Mouse (Mus musculus) MEL (cell line): ENCODE data around the gene Itpk1. TPM values are rescaled to one million over a fixed set of nuclear protein-coding genes. Genes with fewer than 3 reads are reported as not detected.

Experiments
- DNase-seq: peaks from one replicate; pipeline ENCODE4 v3.0.0; 2011; ENCODE audit warnings: low read depth, low spot score
- H3K27ac ChIP-seq: 2 replicates; pipeline ENCODE4 v1.5.1; 2012; ENCODE audit warnings: low read depth, mild to moderate bottlenecking, control low read depth, low read length, moderate library complexity; ENCODE audit not compliant: control insufficient read depth
- H3K27me3 ChIP-seq, 2 experiments: fragments of 150-350 bp in 1 of 2; sonication (generic) in 1 of 2; 2 replicates each; pipeline ENCODE4 v1.6.1; 2012; ENCODE audit warnings: low read length in 2 of 2, mild to moderate bottlenecking in 2 of 2, improper control_type of control experiment in 1 of 2, moderate library complexity in 1 of 2; ENCODE audit not compliant: insufficient read depth in 2 of 2, control insufficient read depth in 1 of 2
- H3K36me3 ChIP-seq, 2 experiments: 2 replicates each; pipeline ENCODE4 v1.6.1; 2012 to 2014; ENCODE audit warnings: low read length in 2 of 2, improper control_type of control experiment in 1 of 2, inconsistent platforms in 1 of 2, mild to moderate bottlenecking in 1 of 2; ENCODE audit not compliant: insufficient read depth in 2 of 2, control insufficient read depth in 1 of 2
- H3K4me1 ChIP-seq, 2 experiments: fragments of 150-350 bp in 1 of 2; sonication (generic) in 1 of 2; 2 replicates each; pipeline ENCODE4 v1.6.1; 2012; ENCODE audit warnings: low read length in 2 of 2, improper control_type of control experiment in 1 of 2, mild to moderate bottlenecking in 1 of 2; ENCODE audit not compliant: insufficient read depth in 2 of 2, control insufficient read depth in 1 of 2
- H3K4me3 ChIP-seq, 2 experiments: fragments of 150-350 bp in 1 of 2; sonication (generic) in 1 of 2; 2 replicates each; pipeline ENCODE4 v1.5.1; 2012; ENCODE audit warnings: low read depth in 2 of 2, low read length in 2 of 2, mild to moderate bottlenecking in 2 of 2, moderate library complexity in 2 of 2, control low read depth in 1 of 2, improper control_type of control experiment in 1 of 2; ENCODE audit not compliant: control insufficient read depth in 1 of 2, insufficient read depth in 1 of 2
- H3K79me2 ChIP-seq: 2 replicates; pipeline ENCODE4 v1.6.1; 2012; ENCODE audit warnings: mild to moderate bottlenecking, low read length, moderate library complexity; ENCODE audit not compliant: control insufficient read depth, poor library complexity, insufficient read depth
- H3K9ac ChIP-seq: 2 replicates; pipeline ENCODE4 v1.6.1; 2012; ENCODE audit warnings: low read depth, mild to moderate bottlenecking, control low read depth, low read length, moderate library complexity; ENCODE audit not compliant: control insufficient read depth, poor library complexity, severe bottlenecking
- H3K9me3 ChIP-seq: fragments of 150-350 bp; sonication (generic); replicated peaks from 2 replicates; pipeline ENCODE4 v1.6.1; 2012; ENCODE audit warnings: mild to moderate bottlenecking, low read length, improper control_type of control experiment, moderate library complexity; ENCODE audit not compliant: insufficient read depth
- CHD1 ChIP-seq: IDR thresholded peaks from 2 replicates; pipeline ENCODE4 v1.6.1; 2012; ENCODE audit warnings: low read depth, mild to moderate bottlenecking, inconsistent platforms, low read length, improper control_type of control experiment
- CTCF ChIP-seq, 3 experiments: IDR thresholded peaks in 2 of 3; conservative IDR thresholded peaks in 1 of 3; 2 replicates each; pipeline ENCODE4 v1.5.1; 2011 to 2012; ENCODE audit warnings: low read length in 3 of 3, low read depth in 2 of 3, mild to moderate bottlenecking in 2 of 3, improper control_type of control experiment in 1 of 3, inconsistent platforms in 1 of 3, mixed read lengths in 1 of 3, moderate library complexity in 1 of 3; ENCODE audit not compliant: control insufficient read depth in 1 of 3, insufficient read depth in 1 of 3, poor library complexity in 1 of 3, severe bottlenecking in 1 of 3
- EP300 ChIP-seq, 2 experiments: IDR thresholded peaks; 2 replicates each; pipeline ENCODE4 v1.6.1; 2011; ENCODE audit warnings: improper control_type of control experiment in 2 of 2, low read length in 2 of 2, low read depth in 1 of 2, mild to moderate bottlenecking in 1 of 2
- MAX ChIP-seq: IDR thresholded peaks from 2 replicates; pipeline ENCODE4 v1.6.1; 2011; ENCODE audit warnings: low read length, improper control_type of control experiment
- POLR2AphosphoS5 ChIP-seq: IDR thresholded peaks from 2 replicates; pipeline ENCODE4 v1.6.1; 2012; ENCODE audit warnings: low read depth, borderline replicate concordance, mild to moderate bottlenecking, inconsistent platforms, low read length, moderate library complexity, mixed read lengths
- RAD21 ChIP-seq: IDR thresholded peaks from 2 replicates; pipeline ENCODE4 v1.6.1; 2011; ENCODE audit warnings: mild to moderate bottlenecking, low read depth, low read length, improper control_type of control experiment
- SIN3A ChIP-seq: IDR thresholded peaks from 2 replicates; pipeline ENCODE4 v1.6.1; 2012; ENCODE audit warnings: low read length, improper control_type of control experiment, inconsistent platforms
- SMC3 ChIP-seq: IDR thresholded peaks from 2 replicates; pipeline ENCODE4 v1.6.1; 2011; ENCODE audit warnings: low read depth, low read length, improper control_type of control experiment
- TCF12 ChIP-seq: IDR thresholded peaks from 2 replicates; pipeline ENCODE4 v1.6.1; 2014; ENCODE audit warnings: low read depth, mild to moderate bottlenecking, inconsistent platforms, low read length, improper control_type of control experiment, moderate library complexity
- USF2 ChIP-seq, 2 experiments: IDR thresholded peaks; 2 replicates each; pipeline ENCODE4 v1.6.1; 2011 to 2012; ENCODE audit warnings: improper control_type of control experiment in 2 of 2, low read length in 2 of 2, borderline replicate concordance in 1 of 2, inconsistent platforms in 1 of 2, low read depth in 1 of 2, mild to moderate bottlenecking in 1 of 2; ENCODE audit not compliant: insufficient read depth in 1 of 2
- ZC3H11A ChIP-seq: IDR thresholded peaks from 2 replicates; pipeline ENCODE4 v1.6.1; 2012; ENCODE audit warnings: low read depth, mild to moderate bottlenecking, inconsistent platforms, low read length, improper control_type of control experiment
- ZMIZ1 ChIP-seq: IDR thresholded peaks from 2 replicates; pipeline ENCODE4 v1.6.1; 2012; ENCODE audit warnings: low read depth, mild to moderate bottlenecking, inconsistent platforms, low read length, improper control_type of control experiment, moderate library complexity
- polyA plus RNA-seq, 2 experiments: library from polyadenylated mRNA; stranded (reverse) in 1 of 2; unstranded in 1 of 2; fragments of >175 nt in 1 of 2; fragments of >200 nt in 1 of 2; gene quantifications; 2 replicates each; pipeline versions ENCODE4 v1.2.1 to v1.2.4; 2012; ENCODE audit warnings: low replicate concordance in 2 of 2, low read depth in 1 of 2; ENCODE audit not compliant: insufficient read length in 2 of 2, insufficient read depth in 1 of 2, missing spikeins in 1 of 2
- total RNA-seq: library from RNA; depleted of rRNA; stranded (reverse); fragments of 300-350 nt; gene quantifications from 2 replicates; pipeline ENCODE4 v1.2.3, GENCODE M21; 2012

Gene Itpk1
- total and polyA plus RNA-seq, 3 experiments: 12.0 to 25.7 TPM; not detected in 1

- H3K27me3 ChIP-seq: no peaks in the 10 kb centered on the region
- H3K36me3 ChIP-seq: peaks cover 0 to 1% of the 10 kb centered on the region in 2 experiments; a peak in 2 of 4 replicates
- no peak for TF ChIP-seq SIN3A
- no peak for TF ChIP-seq CHD1
- no peak for TF ChIP-seq MAX
- TF ChIP-seq TCF12: no peak
- TF ChIP-seq ZMIZ1: no peak
- TF ChIP-seq EP300 (IDR thresholded peaks at IDR 0.05; ENCODE audit: low read depth in 1 of 2, low read length in 2 of 2): no peak
- TF ChIP-seq ZC3H11A: no peak
- no peak for TF ChIP-seq USF2 (IDR thresholded peaks at IDR 0.05; ENCODE audit: borderline replicate concordance in 1 of 2, insufficient read depth in 1 of 2, low read depth in 1 of 2, low read length in 2 of 2)
- TF ChIP-seq POLR2AphosphoS5: no peak
- TF ChIP-seq RAD21: no peak
- no peak for DNase-seq
- H3K9ac ChIP-seq: no peak overlapping the region
- no peaks in the 10 kb centered on the region for H3K4me1 ChIP-seq
- H3K27ac ChIP-seq: no peak overlapping the region
- H3K9me3 ChIP-seq: no peaks in the 10 kb centered on the region
- no peaks in the 10 kb centered on the region for H3K79me2 ChIP-seq
- H3K4me3 ChIP-seq: no peak overlapping the region
Observed at GRCm38 (mm10) chr12:102597466-102597865, 107.3 kb downstream of the Itpk1 start.

GRCm38 (mm10) chr12:102596410-102596809 lies 108.3 kb downstream of the Itpk1 start:
- H3K4me1 ChIP-seq: no peaks in the 10 kb centered on the region
- TF ChIP-seq ZC3H11A: peak; percentile 8; the same call in 1 of the 2 replicates
- TF ChIP-seq RAD21: peak; percentile 45
- TF ChIP-seq SMC3: peak; percentile 35
- TF ChIP-seq MAX: no peak
- TF ChIP-seq CTCF (IDR thresholded peaks at IDR 0.05 in 2 of 3, conservative IDR thresholded peaks at IDR 0.05 in 1 of 3; ENCODE audit: control insufficient read depth in 1 of 3, insufficient read depth in 1 of 3, low read depth in 2 of 3, low read length in 3 of 3, poor library complexity in 1 of 3, severe bottlenecking in 1 of 3): peak; percentile 69 to 88 (median 76)
- H3K36me3 ChIP-seq: peaks cover 0 to 1% of the 10 kb centered on the region in 2 experiments; a peak in 2 of 4 replicates
- no peaks in the 10 kb centered on the region for H3K9me3 ChIP-seq
- no peak overlapping the region for H3K27ac ChIP-seq
- DNase-seq: peak; percentile 36
- no peak overlapping the region for H3K4me3 ChIP-seq
- no peaks in the 10 kb centered on the region for H3K27me3 ChIP-seq
- H3K79me2 ChIP-seq: no peaks in the 10 kb centered on the region
- H3K9ac ChIP-seq: no peak overlapping the region

- Histone ChIP-seq H3K36me3 (peaks cover 0 to 1% of the 10 kb centered on the region in 2 experiments; a peak in 2 of 4 replicates), H3K27me3 (no peaks in the 10 kb centered on the region), H3K4me3 (no peak overlapping the region), H3K79me2 (no peaks in the 10 kb centered on the region), H3K4me1 (no peaks in the 10 kb centered on the region), H3K9me3 (no peaks in the 10 kb centered on the region), H3K27ac (no peak overlapping the region), H3K9ac (no peak overlapping the region)
- DNase-seq: no peak
- TF ChIP-seq SMC3: no peak
- peak in 1 of 3 experiments; percentile 11; a peak in 1 of 6 replicates for TF ChIP-seq CTCF (IDR thresholded peaks at IDR 0.05 in 2 of 3, conservative IDR thresholded peaks at IDR 0.05 in 1 of 3; ENCODE audit: control insufficient read depth in 1 of 3, insufficient read depth in 1 of 3, low read depth in 2 of 3, low read length in 3 of 3, poor library complexity in 1 of 3, severe bottlenecking in 1 of 3)
Observed at GRCm38 (mm10) chr12:102594627-102595026, 110.1 kb downstream of the Itpk1 start.
